25 mouse cellular contexts compared by ENCODE assay signal in the genomic region with DNA sequence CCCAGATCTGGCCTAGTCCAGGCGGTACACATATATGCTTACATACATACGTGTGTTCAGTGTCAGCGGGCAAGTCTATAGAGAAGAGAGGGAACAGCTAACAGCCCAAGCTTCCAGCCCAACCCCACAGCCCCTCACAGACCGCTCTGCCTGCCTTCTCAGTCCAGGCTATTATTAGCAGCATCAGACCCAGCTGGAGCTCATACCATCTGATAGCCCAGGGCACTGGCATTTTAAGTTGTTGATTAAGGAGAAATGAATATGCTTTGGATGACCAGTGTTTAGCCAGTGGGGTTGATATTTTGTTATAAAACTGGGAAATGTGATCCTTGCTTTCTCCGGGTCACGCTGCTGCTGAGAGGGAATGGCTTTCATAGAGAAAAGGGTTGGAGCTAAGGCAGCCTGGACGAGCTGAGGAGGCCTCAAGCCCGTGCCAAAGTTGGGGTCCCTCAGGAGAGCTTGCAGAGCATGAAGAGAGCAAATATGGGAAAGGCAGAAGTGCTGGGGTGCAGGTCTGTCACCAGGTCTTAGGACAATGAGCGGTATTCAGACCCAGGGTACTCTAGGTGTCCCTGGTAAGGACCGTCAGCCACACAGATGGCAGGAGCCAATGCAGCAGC.
DNase-seq lines count a peak whose midpoint lies in the region; ATAC-seq lines count a peak whose summit lies in the region.
"Had no signal": no experiment of that assay in that cellular context is flagged by ENCODE, and none has a peak within 500 bp of the region (broad histone marks: within the 10 kb centered on the region; RNA-seq: fewer than 3 reads in every experiment).

No protein-coding gene starts in this region.

- no peak overlapping the region for H3K4me2 ChIP-seq in embryonic facial prominence, embryonic 13.5 days
- peak overlapping the region; percentile 60 for H3K4me2 ChIP-seq in heart, embryonic 16.5 days (ENCODE audit: low read depth, low read length)
- no peak overlapping the region for H3K4me2 ChIP-seq in forebrain, embryonic 16.5 days (ENCODE audit: low read length)
- H3K4me2 ChIP-seq: embryonic facial prominence, embryonic 12.5 days; forebrain, embryonic 13.5 days; lung, embryonic 15.5 days; midbrain, embryonic 13.5 days; neural tube, embryonic 12.5 days had no signal

- no peak for DNase-seq in embryonic facial prominence, embryonic 10.5 days (ENCODE audit: low spot score)
- DNase-seq in heart, embryonic 10.5 days (ENCODE audit: low spot score): no peak
- DNase-seq in heart, adult 8-10 months (ENCODE audit: low spot score): no peak
- peak; percentile 46 for DNase-seq in gastrocnemius, postnatal 25 days
- no peak for DNase-seq in liver
- DNase-seq: adrenal gland, postnatal 25 days; cerebellum, adult 9-11 months; kidney, adult 11 months; lung, postnatal 36 days; thymus, adult 18-20 months; thymus, postnatal 4 days had no signal

- H3K9me3 ChIP-seq in embryonic facial prominence, embryonic 13.5 days: no peaks in the 10 kb centered on the region
- H3K9me3 ChIP-seq in embryonic facial prominence, embryonic 10.5 days: no peaks in the 10 kb centered on the region
- H3K9me3 ChIP-seq in heart, embryonic 10.5 days: no peaks in the 10 kb centered on the region
- H3K9me3 ChIP-seq in heart, embryonic 16.5 days (replicated peaks; ENCODE audit: control insufficient read depth, low read length): no peaks in the 10 kb centered on the region
- H3K9me3 ChIP-seq in forebrain, embryonic 16.5 days (ENCODE audit: control insufficient read depth, low read length): no peaks in the 10 kb centered on the region
- H3K9me3 ChIP-seq: embryonic facial prominence, embryonic 12.5 days; forebrain, embryonic 13.5 days; hindbrain, embryonic 10.5 days; lung, embryonic 15.5 days; megakaryocyte, embryonic 14.5 days; midbrain, embryonic 13.5 days; neural tube, embryonic 12.5 days had no signal

- H3K4me3 ChIP-seq in embryonic facial prominence, embryonic 13.5 days: no peak overlapping the region
- no peak overlapping the region for H3K4me3 ChIP-seq in embryonic facial prominence, embryonic 10.5 days
- H3K4me3 ChIP-seq in heart, embryonic 10.5 days: no peak overlapping the region
- H3K4me3 ChIP-seq in heart, embryonic 16.5 days (ENCODE audit: low read length): peak overlapping the region; percentile 27; the same call in 1 of the 2 replicates
- no peak overlapping the region for H3K4me3 ChIP-seq in forebrain, embryonic 16.5 days (replicated peaks; ENCODE audit: low read length)
- H3K4me3 ChIP-seq: embryonic facial prominence, embryonic 12.5 days; forebrain, embryonic 13.5 days; hindbrain, embryonic 10.5 days; left cerebral cortex, adult 2 months; lung, embryonic 15.5 days; megakaryocyte, embryonic 14.5 days; midbrain, embryonic 13.5 days; neural tube, embryonic 12.5 days had no signal

- H3K9ac ChIP-seq in embryonic facial prominence, embryonic 13.5 days: 0 out of 2 replicates have a peak overlapping the region, but pooled peaks have one; percentile 12
- peak overlapping the region; percentile 64 for H3K9ac ChIP-seq in heart, embryonic 16.5 days (ENCODE audit: low read length)
- H3K9ac ChIP-seq in forebrain, embryonic 16.5 days (replicated peaks; ENCODE audit: low read depth, low read length): no peak overlapping the region
- H3K9ac ChIP-seq: embryonic facial prominence, embryonic 12.5 days; forebrain, embryonic 13.5 days; liver, embryonic 14.5 days; lung, embryonic 15.5 days; midbrain, embryonic 13.5 days; neural tube, embryonic 12.5 days had no signal

- H3K36me3 ChIP-seq in embryonic facial prominence, embryonic 13.5 days: no peaks in the 10 kb centered on the region
- no peaks in the 10 kb centered on the region for H3K36me3 ChIP-seq in embryonic facial prominence, embryonic 10.5 days (replicated peaks)
- H3K36me3 ChIP-seq in heart, embryonic 10.5 days: peaks cover 17% of the 10 kb centered on the region
- 0 out of 2 replicates have a peak, but pooled peaks cover 8% of the 10 kb centered on the region for H3K36me3 ChIP-seq in heart, embryonic 16.5 days (ENCODE audit: control insufficient read depth, insufficient read depth)
- H3K36me3 ChIP-seq in forebrain, embryonic 16.5 days (ENCODE audit: control insufficient read depth, insufficient read depth): no peaks in the 10 kb centered on the region
- H3K36me3 ChIP-seq: embryonic facial prominence, embryonic 12.5 days; hindbrain, embryonic 10.5 days; lung, embryonic 15.5 days; midbrain, embryonic 13.5 days; neural tube, embryonic 12.5 days had no signal

- no peaks in the 10 kb centered on the region for H3K27me3 ChIP-seq in embryonic facial prominence, embryonic 13.5 days
- H3K27me3 ChIP-seq in embryonic facial prominence, embryonic 10.5 days (replicated peaks; ENCODE audit: low read depth, poor library complexity, severe bottlenecking): no peaks in the 10 kb centered on the region
- no peaks in the 10 kb centered on the region for H3K27me3 ChIP-seq in heart, embryonic 10.5 days (ENCODE audit: insufficient read depth, poor library complexity, severe bottlenecking)
- H3K27me3 ChIP-seq in heart, embryonic 16.5 days (ENCODE audit: control insufficient read depth, insufficient read depth, low read length): no peaks in the 10 kb centered on the region
- no peaks in the 10 kb centered on the region for H3K27me3 ChIP-seq in forebrain, embryonic 16.5 days (replicated peaks; ENCODE audit: control insufficient read depth, insufficient read depth, low read length)
- H3K27me3 ChIP-seq: embryonic facial prominence, embryonic 12.5 days; forebrain, embryonic 13.5 days; lung, embryonic 15.5 days; megakaryocyte, embryonic 14.5 days; midbrain, embryonic 13.5 days; neural tube, embryonic 12.5 days had no signal

- WGBS in embryonic facial prominence, embryonic 13.5 days: 57% methylated on average over 10 of the region's 10 CpGs
- 81% methylated on average over 10 of the region's 10 CpGs for WGBS in embryonic facial prominence, embryonic 10.5 days
- 55% methylated on average over 10 of the region's 10 CpGs for WGBS in heart, embryonic 10.5 days
- 42% methylated on average over 10 of the region's 10 CpGs for WGBS in heart, embryonic 16.5 days
- WGBS in forebrain, embryonic 16.5 days: 91% methylated on average over 10 of the region's 10 CpGs

- ATAC-seq in embryonic facial prominence, embryonic 13.5 days (ENCODE audit: insufficient number of reproducible peaks, insufficient read depth, low FRiP score, low TSS enrichment, low read depth): no peak
- ATAC-seq in heart, embryonic 16.5 days (replicated peaks; ENCODE audit: extremely low read depth, insufficient read depth, low FRiP score): peak; percentile 88
- no peak for ATAC-seq in forebrain, embryonic 16.5 days
- ATAC-seq: CD4-positive, CD25-positive, alpha-beta regulatory T cell, adult 4 months; forebrain, embryonic 13.5 days; midbrain, embryonic 13.5 days had no signal

- H3K4me1 ChIP-seq in embryonic facial prominence, embryonic 13.5 days: peaks cover 35% of the 10 kb centered on the region
- H3K4me1 ChIP-seq in embryonic facial prominence, embryonic 10.5 days: peaks cover 34% of the 10 kb centered on the region
- H3K4me1 ChIP-seq in heart, embryonic 10.5 days: peaks cover 81% of the 10 kb centered on the region
- peaks cover 71% of the 10 kb centered on the region for H3K4me1 ChIP-seq in heart, embryonic 16.5 days (ENCODE audit: control insufficient read depth, insufficient read depth, low read length)
- H3K4me1 ChIP-seq in forebrain, embryonic 16.5 days (replicated peaks; ENCODE audit: control insufficient read depth, insufficient read depth, low read length): no peaks in the 10 kb centered on the region
- H3K4me1 ChIP-seq: forebrain, embryonic 13.5 days; midbrain, embryonic 13.5 days had no signal

- H3K27ac ChIP-seq in embryonic facial prominence, embryonic 13.5 days: peak overlapping the region; percentile 41; the same call in 1 of the 2 replicates
- no peak overlapping the region for H3K27ac ChIP-seq in embryonic facial prominence, embryonic 10.5 days (replicated peaks)
- H3K27ac ChIP-seq in heart, embryonic 10.5 days: peak overlapping the region; percentile 75
- H3K27ac ChIP-seq in heart, embryonic 16.5 days (ENCODE audit: low read length): peak overlapping the region; percentile 95
- H3K27ac ChIP-seq in forebrain, embryonic 16.5 days (ENCODE audit: low read length): no peak overlapping the region
- H3K27ac ChIP-seq: embryonic facial prominence, embryonic 12.5 days; forebrain, embryonic 13.5 days; hindbrain, embryonic 10.5 days; kidney, postnatal 0 days; left cerebral cortex, adult 2 months; liver, embryonic 14.5 days; lung, embryonic 15.5 days; midbrain, embryonic 13.5 days; neural tube, embryonic 12.5 days had no signal

Comparison
In these comparisons a context has a peak if more than half of its experiments do, and no peak if none do; other contexts are left out.
1. H3K27ac ChIP-seq: peak in embryonic facial prominence, embryonic 13.5 days (single experiment), heart, embryonic 10.5 days (single experiment) and heart, embryonic 16.5 days (single experiment); none in embryonic facial prominence, embryonic 10.5 days (single experiment) and forebrain, embryonic 16.5 days (single experiment).